Mouse (Mus musculus) ovary, postnatal 36 days (tissue): ENCODE measurements at regions not wholly inside any gene's neighbourhood (a gene's known extent, or its start where the extent isn't known, plus 50 kb on each side); places are given as distances from the start of the nearest gene placed in this dataset.

Source experiments
- DNase-seq: peaks from one replicate; pipeline ENCODE4 v3.0.0; 2022; ENCODE audit warnings: low spot score, mixed read lengths

DNA sequence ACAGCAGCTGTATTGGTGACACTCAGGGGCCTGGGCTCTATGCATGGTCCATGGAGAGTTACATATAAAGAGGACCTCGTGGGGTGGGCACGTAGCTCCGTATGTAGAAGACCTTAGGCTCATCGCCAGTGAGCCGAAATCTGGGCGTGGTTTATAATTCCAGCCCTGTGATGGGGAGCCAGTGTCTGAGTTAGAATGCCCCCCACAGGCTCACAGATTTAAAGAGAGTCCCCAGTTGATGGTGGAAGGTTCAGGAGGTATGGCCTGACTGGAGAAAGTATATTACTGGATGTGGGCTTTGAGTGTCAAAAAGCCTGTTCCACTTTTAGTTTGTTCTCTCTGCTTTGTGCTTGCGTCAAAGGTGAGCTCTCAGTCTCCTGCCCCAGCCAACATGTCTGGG, 54.8 kb downstream of the 1700122O11Rik start:
- no peak for DNase-seq

DNA sequence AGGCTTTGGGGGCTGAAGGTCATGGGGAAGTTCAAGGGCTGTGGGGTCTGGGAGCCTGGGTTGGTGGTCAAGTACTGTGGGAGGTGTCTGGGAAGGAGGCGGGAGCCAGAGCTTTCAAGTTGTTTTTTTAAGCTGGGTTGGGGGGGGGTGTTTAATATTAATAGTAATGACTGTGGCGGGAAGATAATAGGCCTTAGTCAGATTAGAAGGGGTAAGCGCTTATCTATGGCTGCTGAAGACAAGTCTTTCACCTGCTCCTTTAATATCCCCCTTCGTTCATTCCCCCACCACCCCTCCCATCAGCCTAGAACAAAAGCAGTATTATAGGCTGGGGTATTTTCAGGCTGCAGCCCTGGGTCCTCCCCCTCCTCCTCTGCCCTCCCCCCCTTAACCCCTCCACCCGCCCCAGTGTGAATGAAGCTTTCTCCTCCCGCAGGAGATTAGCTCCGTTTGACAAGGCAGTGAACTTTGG, 56.5 kb downstream of the 1700122O11Rik start:
- no peak for DNase-seq

DNA sequence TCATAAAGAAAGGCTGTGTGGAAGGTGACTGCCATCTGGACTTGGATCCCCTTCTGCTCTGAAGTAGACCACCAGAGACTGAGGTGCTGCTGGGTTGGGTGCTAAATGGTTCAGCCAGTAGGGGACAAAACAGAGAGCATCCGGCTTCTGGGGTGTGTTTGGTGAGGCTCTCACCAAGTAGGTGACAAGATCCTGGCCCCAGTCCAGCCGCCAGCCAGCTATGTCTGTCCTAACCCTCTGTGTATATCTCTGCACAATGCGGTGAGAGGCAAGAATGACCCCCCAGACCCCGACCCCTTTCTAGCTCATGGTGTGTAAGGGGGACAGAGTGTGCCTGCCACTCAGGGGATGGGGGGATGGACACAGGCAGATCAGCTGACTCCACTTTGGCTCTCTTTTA, 54.8 kb upstream of the Foxp4 start:
- no peak for DNase-seq

DNA sequence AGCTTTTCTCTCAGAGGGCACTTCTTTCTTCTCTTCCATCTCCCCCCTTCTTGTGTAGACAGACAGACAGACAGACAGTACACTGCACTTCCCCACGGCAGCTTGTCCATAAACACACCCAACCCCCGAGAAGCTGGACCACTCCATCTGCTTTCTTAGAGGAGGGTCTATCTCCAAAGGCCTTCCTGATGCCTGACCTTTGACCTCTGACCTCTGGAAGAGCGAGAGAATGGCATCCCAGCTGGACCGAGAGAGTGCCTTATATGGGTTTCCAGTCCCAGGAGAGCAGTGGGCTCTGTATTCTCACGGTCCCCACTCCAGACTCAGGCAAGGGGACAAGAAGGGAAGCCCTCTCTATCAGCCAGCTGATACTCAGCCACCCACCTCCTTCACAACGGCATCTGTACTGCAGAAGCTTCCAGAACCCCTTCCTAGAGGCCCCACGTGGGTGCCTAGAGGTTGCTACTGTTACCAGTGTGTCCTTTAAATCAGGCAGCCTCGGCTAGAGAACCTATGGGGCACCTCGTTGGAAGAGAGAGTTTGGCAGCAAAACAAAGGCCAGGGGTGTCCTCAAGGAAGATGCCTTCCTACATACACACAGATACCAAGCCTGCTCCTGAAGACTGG, 54.1 kb upstream of the Foxp4 start:
- no peak for DNase-seq

DNA sequence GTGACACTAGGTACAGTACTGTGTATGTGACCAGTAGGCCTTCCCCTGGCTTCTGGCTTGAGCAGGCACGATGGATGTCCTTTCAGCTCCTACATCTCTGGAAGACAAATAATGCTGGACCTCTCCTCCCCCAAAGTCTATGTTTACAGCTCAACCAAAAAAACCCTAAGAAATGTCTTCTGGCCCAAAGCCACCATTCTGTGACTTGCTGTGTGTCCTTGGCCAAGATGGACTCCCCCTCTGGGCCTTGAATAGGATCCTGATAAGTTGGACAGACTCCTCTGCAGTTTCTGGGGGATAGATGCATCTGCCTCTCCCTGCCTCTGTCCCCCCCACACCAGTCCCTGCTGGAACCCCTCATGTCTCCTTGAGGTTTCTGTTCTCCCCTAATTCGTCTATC, 53.6 kb upstream of the Foxp4 start:
- no peak for DNase-seq

DNA sequence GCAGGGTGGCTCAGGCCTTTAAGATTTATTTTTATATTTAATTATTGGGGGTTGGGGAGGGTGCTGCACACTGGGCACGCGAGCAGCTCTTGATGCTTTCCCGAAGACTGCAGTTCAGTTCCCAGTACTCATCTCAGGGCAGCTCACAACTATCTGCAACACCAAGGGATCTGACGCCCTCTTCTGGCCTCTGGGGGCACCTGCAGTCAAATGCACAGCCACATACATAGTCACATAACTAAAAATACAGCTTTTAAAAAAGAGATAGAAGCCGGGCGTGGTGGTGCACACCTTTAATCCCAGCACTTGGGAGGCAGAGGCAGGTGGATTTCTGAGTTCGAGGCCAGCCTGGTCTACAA, 52.5 kb upstream of the Foxp4 start:
- no peak for DNase-seq

DNA sequence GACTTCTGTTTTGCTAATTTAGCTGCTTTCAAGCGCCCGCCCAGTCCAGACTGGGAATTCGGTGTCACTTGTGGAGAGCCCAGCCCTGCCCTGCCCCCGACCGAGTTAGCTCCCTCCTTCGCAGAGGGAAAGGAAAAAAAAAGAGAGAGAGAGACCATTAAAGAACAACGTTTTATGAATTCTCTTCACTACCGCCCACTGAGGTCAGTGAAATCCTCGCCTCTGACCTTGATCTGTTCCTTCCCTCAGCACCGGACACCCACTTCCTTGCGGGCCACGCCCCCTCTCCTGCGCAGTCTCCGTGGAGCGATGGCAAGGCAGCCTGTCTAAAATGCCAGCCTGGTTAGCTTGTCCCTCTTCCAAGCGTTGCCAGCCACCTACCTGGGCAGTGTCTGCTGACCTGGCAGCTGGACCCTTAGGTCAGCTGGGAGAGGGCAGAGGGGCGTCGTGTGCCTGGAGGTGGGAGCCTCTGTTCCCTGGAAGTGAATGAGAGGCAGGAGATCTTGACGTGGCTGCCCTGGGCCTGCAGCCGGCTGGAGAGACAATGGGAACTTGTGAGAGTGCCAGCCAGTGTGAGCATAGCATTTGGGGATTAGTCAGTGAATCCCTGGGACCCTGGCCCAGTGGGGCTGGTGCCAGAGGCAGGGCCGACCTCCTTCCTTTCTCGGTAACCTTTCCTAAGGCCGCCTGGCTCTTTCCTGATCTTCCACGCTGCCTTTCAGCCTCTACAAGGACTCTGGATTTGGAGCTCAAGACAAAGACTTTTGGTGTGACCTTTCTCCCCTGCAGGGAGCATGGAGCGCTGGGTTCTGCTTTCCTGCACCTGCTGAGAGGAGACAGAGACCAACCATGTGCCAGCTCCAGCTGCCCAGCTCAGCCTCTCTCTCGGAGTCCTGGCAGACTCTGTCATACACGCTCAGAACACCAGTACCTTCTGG, 51.9 kb upstream of the Foxp4 start:
- peak; percentile 74 for DNase-seq

DNA sequence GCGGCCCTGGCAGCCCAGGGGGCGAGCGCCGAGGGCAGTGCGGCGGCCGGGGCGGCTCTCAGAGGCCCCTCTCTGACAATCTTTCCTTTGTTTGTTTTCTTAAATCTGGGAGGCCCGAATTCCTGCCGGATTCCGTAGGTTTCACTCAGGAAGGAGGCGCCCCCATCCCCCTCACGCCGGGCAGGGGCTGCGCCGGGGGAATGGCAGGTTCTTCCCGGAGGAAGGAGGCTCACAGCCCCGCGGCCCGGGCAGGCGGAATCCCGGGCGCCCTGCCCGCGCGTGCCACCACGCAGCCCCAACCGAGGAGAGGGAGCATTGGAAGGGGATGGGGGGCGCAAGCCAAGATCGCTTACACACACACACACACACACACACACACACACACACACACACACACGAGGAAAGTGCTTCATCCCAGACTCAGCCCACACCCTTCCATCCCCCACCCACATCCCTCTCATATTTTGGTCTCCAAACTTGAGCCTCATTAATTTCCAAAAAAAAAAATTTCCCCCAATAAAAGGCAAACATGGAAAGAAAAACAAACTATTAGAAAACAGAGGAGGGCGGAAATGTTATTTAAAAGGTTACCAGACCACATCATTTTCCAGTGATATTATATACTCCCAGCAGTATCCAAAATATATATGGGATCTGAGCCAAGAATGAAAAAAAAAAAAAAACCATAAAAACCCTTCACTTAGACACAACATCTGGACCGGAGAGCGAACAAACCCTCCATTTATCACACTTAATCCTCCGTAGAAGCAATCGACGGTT, 51.0 kb upstream of the Foxp4 start:
- DNase-seq, result peak; percentile 57

DNA sequence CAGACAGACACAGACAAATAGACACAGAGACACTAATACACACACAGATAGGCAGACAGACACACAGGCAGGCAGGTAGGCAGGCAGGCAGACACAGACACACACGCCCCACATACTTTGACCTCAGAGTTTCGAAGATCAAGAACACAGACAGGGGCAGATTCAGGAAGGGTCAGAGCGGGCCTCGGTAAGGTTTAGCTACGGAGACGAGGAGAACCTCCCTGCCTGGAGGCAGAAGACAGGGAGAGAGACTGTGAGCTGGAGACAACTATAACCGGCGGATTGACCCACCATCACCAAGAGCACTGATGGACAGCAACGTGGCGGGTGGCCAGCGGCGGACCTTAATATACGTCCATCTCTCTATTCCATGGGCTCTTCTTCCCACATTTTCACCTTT, 50.1 kb upstream of the Foxp4 start:
- no peak for DNase-seq
